Mouse (Mus musculus) liver, adult 2 months (tissue): ENCODE measurements at regions not wholly inside any gene's neighbourhood (a gene's known extent, or its start where the extent isn't known, plus 50 kb on each side); places are given as distances from the start of the nearest gene placed in this dataset.

Source experiments
- CTCF ChIP-seq: fragments of 200-500 bp; IDR thresholded peaks from 2 replicates; pipeline ENCODE4 v1.5.1; 2011; ENCODE audit warnings: low read depth, low read length, control low read depth
- POLR2A ChIP-seq: fragments of 200-500 bp; IDR thresholded peaks from 2 replicates; pipeline ENCODE4 v1.6.1; 2011; ENCODE audit warnings: low read length, control low read depth; ENCODE audit not compliant: insufficient read depth; ENCODE audit errors: extremely low read depth

DNA sequence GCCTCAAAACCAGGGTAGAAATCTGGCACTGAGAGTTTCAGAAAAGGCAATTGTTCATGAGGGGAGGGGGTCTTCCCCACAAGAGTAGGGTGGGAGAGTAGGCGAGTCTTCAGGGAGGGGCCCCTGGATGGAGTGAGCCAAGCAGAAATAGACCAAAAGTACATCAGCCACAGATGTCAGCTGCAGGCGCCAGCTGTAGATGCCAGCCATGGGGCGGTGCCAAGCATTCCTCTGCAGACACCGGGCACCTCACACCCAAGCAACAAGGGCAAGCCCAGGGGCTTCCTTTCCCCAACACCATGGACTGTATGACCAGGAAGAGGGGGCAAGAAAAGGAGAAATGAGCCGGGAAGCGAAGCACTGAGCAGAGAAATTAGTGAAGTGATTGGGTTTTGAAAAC is 613.9 kb upstream of the 2610301B20Rik start:
- TF ChIP-seq POLR2A (no peak), CTCF (no peak)
